Mouse (Mus musculus) WW6 (cell line): ENCODE data around the gene Fgfr2.

Source experiments
- DNase-seq: peaks from one replicate; pipeline ENCODE4 v3.0.0-alpha.2; 2013; ENCODE audit warnings: low read depth, low spot score

The Fgfr2 gene

DNA sequence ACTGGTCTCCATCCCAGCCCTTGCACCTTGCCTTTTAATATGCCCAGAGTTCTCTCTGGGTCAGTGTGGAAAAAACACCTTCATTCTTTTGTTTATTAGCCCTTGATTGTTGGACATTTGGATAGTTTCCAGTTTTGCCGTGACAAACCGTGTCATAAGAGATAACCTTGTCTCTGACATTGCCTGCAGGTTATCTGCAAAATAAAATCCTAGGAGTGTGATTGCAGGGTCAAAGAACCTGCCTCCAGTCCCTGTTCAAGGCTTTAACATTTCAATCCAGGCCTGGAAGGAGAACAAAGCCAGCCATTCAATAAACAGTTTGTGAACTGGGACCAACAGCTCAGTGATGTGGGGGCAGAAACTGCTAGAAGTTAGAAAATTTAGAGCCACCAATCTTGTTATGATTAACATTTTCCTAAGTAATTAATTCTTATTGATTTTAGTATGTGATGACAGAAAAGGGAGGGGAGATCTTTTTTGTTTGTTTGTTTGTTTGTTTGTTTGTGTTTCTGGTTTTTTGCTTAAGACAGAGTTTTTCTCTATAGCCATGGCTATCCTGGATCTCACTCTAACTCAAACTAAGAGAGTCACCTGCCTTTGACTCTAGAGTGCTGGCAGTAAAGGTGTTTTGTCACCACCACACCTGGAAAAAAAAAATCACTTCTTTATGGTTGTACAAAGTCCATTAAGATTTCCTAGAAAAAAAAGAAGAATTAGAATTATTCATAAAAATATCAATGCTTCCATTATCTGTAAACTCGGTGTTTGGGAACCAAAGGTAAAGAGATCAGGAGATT is 537.3 kb downstream of the Fgfr2 start:
- no peak for DNase-seq

GRCm38 (mm10) chr7:132581441-132581840 is 541.7 kb downstream of the Fgfr2 start:
- no peak for DNase-seq

GRCm38 (mm10) chr7:132580511-132580910 is 542.6 kb downstream of the Fgfr2 start:
- no peak for DNase-seq

GRCm38 (mm10) chr7:132576891-132577290 is 546.3 kb downstream of the Fgfr2 start:
- no peak for DNase-seq

- DNase-seq, result peak; percentile 93
Measured at GRCm38 (mm10) chr7:132576116-132576650, 547.0 kb downstream of the Fgfr2 start, which contains the start of gene Oat. Gene Oat, minus strand, starts transcription at chr7:132576398.

- DNase-seq, result peak; percentile 76
Measured at GRCm38 (mm10) chr7:132575623-132576022, 547.5 kb downstream of the Fgfr2 start.

DNA sequence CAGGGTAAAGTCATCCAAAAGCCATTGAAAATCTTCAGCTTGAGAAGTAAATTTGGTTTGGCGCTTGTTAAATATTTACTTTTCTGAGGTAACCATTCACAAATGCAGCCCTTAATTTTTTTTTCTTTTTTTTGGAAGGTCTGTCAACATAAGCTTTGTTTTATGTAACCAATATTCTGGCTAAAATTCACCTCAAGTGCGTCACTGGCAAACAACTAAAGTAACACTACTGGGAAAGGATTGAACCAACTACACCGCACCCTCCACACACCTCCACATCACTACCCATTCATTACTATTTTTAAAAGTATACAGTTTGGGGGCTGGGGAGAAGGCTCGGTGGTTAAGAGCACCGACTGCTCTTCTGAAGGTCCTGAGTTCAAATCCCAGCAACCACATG is 548.5 kb downstream of the Fgfr2 start:
- no peak for DNase-seq

DNA sequence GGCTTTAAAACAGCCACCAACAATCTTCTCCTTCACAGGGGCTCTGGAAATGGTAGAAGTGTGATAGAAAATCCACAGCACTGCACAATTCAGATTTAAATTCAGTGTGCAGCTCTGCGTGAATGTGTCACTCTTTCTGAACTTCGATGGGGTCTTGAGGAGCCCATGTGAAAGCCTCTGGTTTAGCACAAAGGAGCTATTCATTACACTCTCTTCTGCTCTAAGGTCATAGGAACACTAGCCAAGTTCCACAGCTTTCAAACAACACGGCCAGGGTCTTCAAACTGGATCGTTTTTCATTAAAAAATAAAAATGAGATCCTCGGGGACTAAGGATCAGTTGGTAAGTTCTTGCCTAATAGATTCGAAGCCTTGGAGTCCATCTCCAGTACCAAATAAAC is 549.9 kb downstream of the Fgfr2 start:
- no peak for DNase-seq

DNA sequence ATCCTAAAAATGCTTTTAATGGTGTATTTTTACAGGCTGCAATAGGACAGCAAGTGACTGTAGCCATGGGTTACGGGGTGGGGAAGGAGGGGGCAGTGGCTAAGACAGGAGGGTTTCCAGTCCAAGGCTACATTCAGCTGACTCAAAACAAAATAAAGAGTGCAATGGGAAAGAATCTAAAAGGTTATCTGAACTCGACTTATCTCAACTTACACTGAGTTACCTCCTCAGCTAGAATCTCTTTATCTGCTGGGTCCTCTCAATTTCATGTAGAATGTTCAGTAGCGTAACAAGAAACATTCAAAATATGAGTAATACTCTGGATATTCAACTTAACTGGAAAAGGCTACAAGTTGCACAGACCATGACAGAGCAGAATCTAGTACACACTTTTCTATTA is 550.4 kb downstream of the Fgfr2 start:
- no peak for DNase-seq

- DNase-seq, result no peak
Measured at GRCm38 (mm10) chr7:132571481-132571880, 551.7 kb downstream of the Fgfr2 start.

DNA sequence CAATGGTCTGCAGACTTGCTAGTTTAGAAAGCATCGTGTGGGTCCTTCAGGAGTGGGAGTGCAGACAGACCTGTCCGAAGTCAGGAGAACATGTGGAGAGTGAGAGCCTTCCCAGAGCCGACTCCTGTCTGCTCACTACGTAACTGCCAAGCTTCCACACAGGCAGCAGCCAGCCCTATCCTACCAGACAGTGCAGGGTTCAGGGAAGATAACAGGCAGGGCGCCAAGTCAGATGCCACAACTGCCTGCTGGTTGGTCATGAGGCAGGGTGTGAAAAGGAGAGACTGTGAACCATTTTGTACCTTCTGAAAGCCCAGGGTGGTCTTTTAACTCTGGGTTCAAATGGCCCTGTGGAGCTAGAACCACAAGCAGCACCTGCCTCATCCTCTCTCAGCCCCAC is 553.1 kb downstream of the Fgfr2 start:
- no peak for DNase-seq

- DNase-seq, result no peak
Measured at GRCm38 (mm10) chr7:132568817-132569216, 554.3 kb downstream of the Fgfr2 start.

GRCm38 (mm10) chr7:132565831-132566230 is 557.3 kb downstream of the Fgfr2 start:
- no peak for DNase-seq

DNA sequence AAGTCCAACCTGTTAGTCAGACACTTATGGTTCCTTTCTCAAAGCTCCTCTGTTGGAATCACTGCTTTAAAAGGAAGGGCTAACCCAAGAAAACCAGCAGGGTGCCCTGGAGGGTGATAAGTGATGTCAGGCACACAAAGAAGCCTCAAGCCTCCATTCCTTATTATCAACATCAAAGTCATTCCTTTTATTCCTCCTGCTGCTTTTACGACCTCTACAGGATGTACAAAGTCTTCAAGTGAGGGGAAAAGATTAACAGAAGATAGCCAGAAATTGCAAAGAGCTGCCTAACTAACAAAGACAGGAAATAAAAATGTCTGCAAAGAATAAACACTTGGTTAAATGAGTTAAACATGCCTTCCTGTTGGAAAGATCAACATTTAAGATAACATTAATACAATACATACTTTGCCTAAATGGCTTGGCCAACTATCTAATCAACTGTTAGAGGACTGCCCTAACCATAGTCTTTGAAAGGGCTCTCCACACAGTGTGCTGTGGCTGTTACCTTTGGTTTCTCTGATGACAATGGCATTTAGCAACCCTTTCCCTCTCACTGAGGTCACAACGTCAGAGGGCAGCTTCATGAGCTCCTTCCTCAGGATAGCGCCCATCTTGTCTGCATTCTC is 563.9 kb downstream of the Fgfr2 start:
- no peak for DNase-seq

GRCm38 (mm10) chr7:132558141-132558736 is 564.9 kb downstream of the Fgfr2 start:
- DNase-seq, result no peak

GRCm38 (mm10) chr7:132556575-132556974 is 566.6 kb downstream of the Fgfr2 start:
- no peak for DNase-seq

DNA sequence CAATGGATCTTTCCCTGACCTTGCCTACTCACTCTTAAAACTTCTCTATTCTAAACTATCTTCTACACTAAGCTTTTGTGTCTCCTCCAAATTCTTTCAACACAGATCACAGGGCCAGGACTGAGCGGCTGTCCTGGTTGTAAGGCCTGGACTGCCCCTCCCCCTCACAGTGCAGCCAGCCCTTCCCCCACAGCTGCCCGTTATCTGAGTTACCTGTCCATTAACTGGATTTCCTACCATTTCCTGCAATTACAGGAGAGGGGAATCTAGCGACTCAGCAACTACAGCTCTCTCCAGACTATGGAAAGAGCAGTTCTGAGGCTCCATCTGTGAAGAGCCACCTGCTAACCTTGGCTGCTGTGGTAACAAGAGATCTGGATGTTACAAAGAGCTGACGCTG is 567.2 kb downstream of the Fgfr2 start:
- no peak for DNase-seq

- DNase-seq, result no peak
Measured at GRCm38 (mm10) chr7:132554091-132554490, 569.1 kb downstream of the Fgfr2 start.

GRCm38 (mm10) chr7:132551351-132552126 is 571.6 kb downstream of the Fgfr2 start:
- peak; percentile 89 for DNase-seq

DNA sequence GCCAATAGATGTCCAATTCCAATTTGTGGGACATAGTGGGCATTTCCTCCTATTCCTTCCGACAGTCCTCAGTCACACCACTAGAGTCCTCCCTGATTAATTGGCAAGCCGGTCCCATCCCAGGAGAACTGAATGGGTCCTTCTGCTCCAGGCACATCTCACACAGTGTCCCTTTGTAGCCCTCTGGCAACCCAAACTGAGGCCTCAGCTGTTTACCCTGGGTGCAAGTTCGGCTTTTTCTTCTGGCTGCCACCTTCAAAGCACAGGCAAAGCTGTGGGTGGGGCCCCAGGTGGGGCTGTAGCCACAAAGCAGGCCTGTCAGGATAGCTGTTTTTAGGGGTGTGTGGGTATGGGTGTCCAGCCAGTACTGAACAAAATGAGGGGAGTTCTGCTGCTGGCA is 576.0 kb downstream of the Fgfr2 start:
- DNase-seq, result no peak

- DNase-seq, result no peak
Measured at GRCm38 (mm10) chr7:132542427-132542826, 580.7 kb downstream of the Fgfr2 start.

DNA sequence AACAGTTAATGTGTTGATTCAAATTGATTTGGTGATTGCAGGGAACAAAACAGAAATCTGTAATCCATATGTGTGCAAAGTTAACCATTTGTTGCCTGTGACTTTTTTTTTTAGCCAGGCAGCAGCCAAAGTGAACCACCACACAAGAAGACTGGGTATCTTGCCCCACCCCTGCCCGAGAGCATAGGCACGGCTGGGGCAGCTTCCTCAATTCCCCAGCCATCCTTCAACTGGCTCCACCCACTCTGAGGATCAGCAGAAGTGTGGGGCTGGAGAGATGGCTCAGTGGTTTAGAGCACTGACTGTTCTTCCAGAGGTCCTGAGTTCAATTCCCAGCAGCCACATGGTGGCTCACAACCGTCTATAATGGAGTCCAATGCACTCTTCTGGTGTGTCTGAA is 581.6 kb downstream of the Fgfr2 start:
- no peak for DNase-seq
